12 mouse cellular contexts compared by ENCODE assay signal in the genomic region with DNA sequence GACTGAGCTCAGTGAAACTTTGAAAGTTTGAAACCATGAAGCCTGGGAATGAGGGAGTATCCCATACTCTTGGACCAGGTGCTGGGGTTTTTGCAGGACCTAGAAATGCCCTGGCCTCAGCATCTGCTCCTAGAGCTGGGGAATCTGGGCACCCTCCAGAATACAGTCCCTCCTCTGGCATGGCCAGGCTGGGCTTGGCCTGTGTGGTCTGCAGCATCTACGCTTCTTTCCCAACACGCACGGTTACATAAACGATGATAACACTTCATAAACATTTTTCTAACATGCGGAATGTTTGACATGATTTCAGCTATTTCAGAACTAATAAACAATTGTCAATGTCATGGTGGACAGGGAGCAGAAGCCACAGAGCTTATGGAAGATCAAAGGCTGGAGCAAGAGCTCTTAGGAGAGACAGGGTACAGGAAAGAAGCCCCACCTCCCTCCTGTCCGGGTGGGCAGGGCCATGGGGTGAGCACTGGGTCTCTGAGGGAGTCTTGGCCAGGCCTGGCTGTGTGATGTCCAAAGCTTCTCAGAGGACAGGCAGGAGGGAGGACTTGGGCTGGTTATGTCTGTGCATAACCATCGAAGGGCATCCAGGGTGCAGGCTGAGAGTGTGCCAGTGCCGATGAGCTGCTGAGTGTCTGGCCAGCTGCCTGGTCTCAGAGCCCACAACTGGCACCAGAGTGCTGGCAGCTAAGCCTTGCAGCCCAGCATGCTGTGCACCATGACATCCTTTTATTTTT. TPM values are rescaled to one million over a fixed set of nuclear protein-coding genes. Genes with fewer than 3 reads are reported as not detected.
DNase-seq lines count a peak whose midpoint lies in the region; TF ChIP-seq lines count a peak whose summit lies in the region.
"Had no signal": no experiment of that assay in that cellular context is flagged by ENCODE, and none has a peak within 500 bp of the region (broad histone marks: within the 10 kb centered on the region; RNA-seq: fewer than 3 reads in every experiment).

No protein-coding gene starts in this region.

- intact Hi-C loops in left cerebral cortex, postnatal 10 days (cut with DNase I): no loop called here
- intact Hi-C loops in left cerebral cortex, postnatal 36 days (cut with DNase I): no loop called here

- peak; percentile 14 to 33 for DNase-seq in left cerebral cortex, postnatal 10 days (ENCODE audit: extremely low spot score in 1 of 2, low spot score in 2 of 2)
- no peak for DNase-seq in left cerebral cortex, postnatal 36 days (ENCODE audit: low spot score in 2 of 2)
- peak; percentile 17 to 34 for DNase-seq in cerebellum, adult 2 months
- DNase-seq in heart, adult 8-10 months (ENCODE audit: low spot score): peak; percentile 64
- DNase-seq in right cerebral cortex, postnatal 4 days: peak; percentile 24
- DNase-seq in left cerebral cortex, adult 9 months (ENCODE audit: low spot score in 2 of 2): no peak
- no peak for DNase-seq in T-cell, adult 2 months (ENCODE audit: low spot score)
- DNase-seq in thymus, postnatal 4 days: no peak

- WGBS in cerebellum, adult 2 months: 32% methylated on average over 8 of the region's 8 CpGs

- TF ChIP-seq POLR2A in cerebellum, adult 2 months (IDR thresholded peaks at IDR 0.05; ENCODE audit: borderline replicate concordance, insufficient read depth, low read length): no peak

- TF ChIP-seq CTCF in cerebellum, adult 2 months (IDR thresholded peaks at IDR 0.05; ENCODE audit: borderline replicate concordance, insufficient read depth, low read depth, low read length): no peak

- no peak overlapping the region for H3K4me3 ChIP-seq in cerebellum, adult 2 months (replicated peaks; ENCODE audit: insufficient read depth, low read depth, low read length)
- H3K4me3 ChIP-seq: limb, embryonic 15.5 days; neural tube, embryonic 13.5 days had no signal

- H3K27ac ChIP-seq in cerebellum, adult 2 months (ENCODE audit: insufficient read depth, low read length): no peak overlapping the region
- H3K27ac ChIP-seq: limb, embryonic 15.5 days; neural tube, embryonic 13.5 days had no signal

- H3K27me3 ChIP-seq in cerebellum, adult 2 months (ENCODE audit: control insufficient read depth, insufficient read depth, low read length): no peaks in the 10 kb centered on the region; the same call in 1 of the 2 replicates
- H3K27me3 ChIP-seq: limb, embryonic 15.5 days; neural tube, embryonic 13.5 days had no signal

- H3K4me1 ChIP-seq in cerebellum, adult 2 months (ENCODE audit: control insufficient read depth, insufficient read depth, low read length): no peaks in the 10 kb centered on the region
- H3K4me1 ChIP-seq: limb, embryonic 15.5 days; neural tube, embryonic 13.5 days had no signal

RNA-seq across cellular contexts. Expression of a gene that starts 16.9 kb away (rescaled TPM):
- total RNA-seq in left cerebral cortex, postnatal 10 days (2021): not detected
- total RNA-seq in left cerebral cortex, postnatal 36 days (2021): not detected
- not detected in 2 replicates for polyA plus RNA-seq in cerebellum, adult 2 months (2012; rRNA removed)
- total RNA-seq in heart, adult 8-10 months (2022): not detected
- total RNA-seq: MEL had no signal
- polyA plus RNA-seq: cortical plate, adult 2 months; neural tube, embryonic 13.5 days had no signal

RNA-seq across cellular contexts. Expression of a gene that starts 27.9 kb away (rescaled TPM):
- total RNA-seq in left cerebral cortex, postnatal 10 days (2021): not detected
- not detected for total RNA-seq in left cerebral cortex, postnatal 36 days (2021)
- not detected in 2 replicates for polyA plus RNA-seq in cerebellum, adult 2 months (2012; rRNA removed)
- total RNA-seq in heart, adult 8-10 months (2022): 1 to 10 TPM in 1 of 4 experiments, under 1 TPM in 3; 0.68 to 1.2 (median 0.80) TPM
- total RNA-seq: MEL had no signal
- polyA plus RNA-seq: cortical plate, adult 2 months; limb, embryonic 15.5 days had no signal

RNA-seq across cellular contexts. Expression of a gene that starts 33.3 kb away (rescaled TPM):
- total RNA-seq in left cerebral cortex, postnatal 10 days (2021): 10 to 100 TPM; 37.6 TPM
- total RNA-seq in left cerebral cortex, postnatal 36 days (2021): 10 to 100 TPM; 26.5 to 31.7 TPM
- 46.3 and 51.7 TPM in 2 replicates for polyA plus RNA-seq in cerebellum, adult 2 months (2012; rRNA removed)
- total RNA-seq in heart, adult 8-10 months (2022): 10 to 100 TPM; 12.1 to 14.1 (median 12.6) TPM

RNA-seq across cellular contexts. Expression of a gene that starts 49.4 kb away (rescaled TPM):
- 100 to 1,000 TPM; 551 to 611 TPM for total RNA-seq in left cerebral cortex, postnatal 10 days (2021)
- total RNA-seq in left cerebral cortex, postnatal 36 days (2021): 100 to 1,000 TPM; 622 to 695 TPM
- 1,729 and 1,776 TPM in 2 replicates for polyA plus RNA-seq in cerebellum, adult 2 months (2012; rRNA removed)
- total RNA-seq in heart, adult 8-10 months (2022): 100 to 1,000 TPM; 452 to 674 (median 565) TPM

Comparison
In these comparisons a context has a peak if more than half of its experiments do, and no peak if none do; other contexts are left out.
1. DNase-seq: peak in left cerebral cortex, postnatal 10 days (2 of 2), cerebellum, adult 2 months (2 of 2), heart, adult 8-10 months (single experiment) and right cerebral cortex, postnatal 4 days (single experiment); none in left cerebral cortex, postnatal 36 days (0 of 2), left cerebral cortex, adult 9 months (0 of 2), T-cell, adult 2 months (single experiment) and thymus, postnatal 4 days (single experiment).